Mouse (Mus musculus): ENCODE data around the gene Fam187b. TPM values are rescaled to one million over a fixed set of nuclear protein-coding genes. Genes with fewer than 3 reads are reported as not detected.

Gene Fam187b
- total RNA-seq, 4 experiments from 2014 or later, result 0.18 to 0.30 TPM; not detected in 2

- DNase-seq (ENCODE audit: low spot score in 2 of 2), result no peak
These were observed 15.3 kb upstream of the Fam187b start for GRCm38 (mm10) chr7:30958109-30958865.

DNA sequence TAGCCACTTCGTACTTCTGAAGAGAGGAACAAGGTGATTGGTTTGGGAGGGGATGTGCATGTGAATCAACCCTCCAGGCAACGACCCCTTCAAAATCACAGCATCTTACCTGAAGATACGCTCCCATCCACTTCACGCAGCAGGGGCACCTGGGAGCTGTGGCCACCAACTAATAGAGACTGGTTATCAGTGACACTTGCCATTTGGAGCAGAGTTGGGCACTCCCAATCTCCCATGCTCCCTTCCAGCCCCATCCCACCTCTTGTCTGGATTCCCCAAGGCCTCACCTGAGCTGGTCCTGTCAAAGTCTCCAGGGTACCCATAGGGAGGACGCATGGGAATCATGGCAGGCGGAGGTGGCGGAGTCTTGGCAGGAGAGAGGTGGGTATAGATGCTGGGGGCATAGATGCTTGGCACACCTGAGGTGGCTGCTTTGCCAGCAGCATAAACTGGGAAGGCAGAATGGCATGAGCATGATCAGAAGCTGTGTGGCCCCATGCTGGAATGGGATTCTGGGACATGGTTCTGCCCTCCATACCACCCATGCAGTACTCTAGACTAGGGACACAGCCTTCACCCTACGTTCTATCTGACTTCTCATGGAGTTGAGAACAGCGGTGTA, 14.6 kb upstream of the Fam187b start:
- no peak for DNase-seq (ENCODE audit: low spot score in 2 of 2)

- no peak for DNase-seq (ENCODE audit: low spot score in 2 of 2)
These were observed 13.7 kb upstream of the Fam187b start for GRCm38 (mm10) chr7:30959786-30960349.

DNA sequence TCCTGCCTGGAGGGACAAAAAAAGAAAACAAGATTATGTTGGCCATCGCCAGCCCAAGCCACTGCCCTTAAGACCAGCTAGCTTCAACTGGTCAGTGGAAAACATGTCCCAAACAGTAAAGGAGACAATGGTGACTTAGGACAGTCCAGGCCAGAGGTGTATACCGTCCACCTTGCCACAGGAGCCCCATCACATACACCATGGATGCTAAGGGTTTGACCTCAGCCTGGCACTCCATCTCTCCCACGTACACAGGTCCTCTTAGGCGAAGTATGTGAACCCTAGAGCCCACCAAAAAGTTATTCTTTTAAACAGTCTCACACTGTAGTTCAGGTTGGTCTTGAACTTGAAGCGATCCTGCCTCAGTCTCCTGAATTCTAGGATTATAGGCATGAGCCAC, 10.7 kb upstream of the Fam187b start:
- DNase-seq (ENCODE audit: low spot score in 2 of 2), result no peak

DNA sequence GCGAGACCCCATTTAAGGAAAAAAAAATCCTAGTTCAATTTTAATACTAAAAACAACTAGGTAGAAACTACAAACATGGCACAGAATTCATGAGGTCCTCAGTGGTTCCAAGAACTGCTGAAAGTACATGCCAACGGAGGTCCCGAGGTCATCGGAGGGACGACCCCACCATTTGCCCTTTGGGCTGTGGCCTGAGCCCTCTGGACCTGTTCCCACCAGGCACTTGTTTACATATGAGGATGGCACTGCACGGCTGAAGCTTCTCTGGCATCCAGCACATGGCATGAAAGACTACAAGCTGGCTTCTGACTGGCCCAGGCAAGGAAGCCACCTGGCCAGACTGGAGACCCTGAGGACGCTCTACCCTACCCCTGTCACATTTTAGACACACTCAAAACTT, 9.2 kb upstream of the Fam187b start:
- DNase-seq (ENCODE audit: low spot score in 2 of 2), result no peak

- DNase-seq (ENCODE audit: low spot score in 2 of 2), result no peak
These were observed 7.9 kb upstream of the Fam187b start for GRCm38 (mm10) chr7:30965677-30966076.

GRCm38 (mm10) chr7:30966657-30967056, 6.9 kb upstream of the Fam187b start:
- DNase-seq (ENCODE audit: low spot score in 2 of 2), result no peak

- no peak for DNase-seq (ENCODE audit: low spot score in 2 of 2)
These were observed 5.0 kb upstream of the Fam187b start for GRCm38 (mm10) chr7:30968611-30969010.

DNA sequence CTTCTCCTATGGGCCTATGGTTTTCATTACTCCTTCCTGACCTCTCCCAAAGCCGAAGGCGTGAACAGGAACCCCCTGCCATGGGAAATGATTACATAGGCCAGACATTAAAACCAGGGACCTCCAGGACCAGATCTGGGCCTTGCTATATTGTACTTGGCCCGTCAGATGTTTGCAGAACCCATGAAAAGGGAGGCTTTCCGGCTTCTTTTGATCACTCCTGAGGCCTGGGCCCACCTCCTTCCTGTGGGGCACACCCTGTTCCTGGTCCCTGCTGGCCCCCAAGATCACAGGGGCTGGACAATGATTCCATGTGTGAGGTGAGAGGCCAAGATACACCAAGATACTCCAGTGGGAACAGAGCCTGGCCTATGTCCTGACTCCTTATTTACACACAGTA, 4.4 kb upstream of the Fam187b start:
- no peak for DNase-seq (ENCODE audit: low spot score in 2 of 2)

- no peak for DNase-seq (ENCODE audit: low spot score in 2 of 2)
These were observed 1.7 kb upstream of the Fam187b start for GRCm38 (mm10) chr7:30971901-30972300.

- no peak for DNase-seq (ENCODE audit: low spot score in 2 of 2)
These were observed 952 bp upstream of the Fam187b start for GRCm38 (mm10) chr7:30972426-30973250.

- DNase-seq (ENCODE audit: low spot score in 2 of 2), result no peak
These were observed 414 bp upstream of the Fam187b start, which contains the start of gene Lsr for GRCm38 (mm10) chr7:30973251-30973500. Gene Lsr (minus strand): TSS chr7:30973464.

GRCm38 (mm10) chr7:30981703-30982102, 8.1 kb downstream of the Fam187b start:
- no peak for DNase-seq (ENCODE audit: low spot score in 2 of 2)

- no peak for DNase-seq (ENCODE audit: low spot score in 2 of 2)
These were observed 11.8 kb downstream of the Fam187b start for GRCm38 (mm10) chr7:30985357-30985756.

GRCm38 (mm10) chr7:30988519-30989162, 15.1 kb downstream of the Fam187b start:
- no peak for DNase-seq (ENCODE audit: low spot score in 2 of 2)

- no peak for DNase-seq (ENCODE audit: low spot score in 2 of 2)
These were observed 18.6 kb downstream of the Fam187b start for GRCm38 (mm10) chr7:30992148-30992547.

DNA sequence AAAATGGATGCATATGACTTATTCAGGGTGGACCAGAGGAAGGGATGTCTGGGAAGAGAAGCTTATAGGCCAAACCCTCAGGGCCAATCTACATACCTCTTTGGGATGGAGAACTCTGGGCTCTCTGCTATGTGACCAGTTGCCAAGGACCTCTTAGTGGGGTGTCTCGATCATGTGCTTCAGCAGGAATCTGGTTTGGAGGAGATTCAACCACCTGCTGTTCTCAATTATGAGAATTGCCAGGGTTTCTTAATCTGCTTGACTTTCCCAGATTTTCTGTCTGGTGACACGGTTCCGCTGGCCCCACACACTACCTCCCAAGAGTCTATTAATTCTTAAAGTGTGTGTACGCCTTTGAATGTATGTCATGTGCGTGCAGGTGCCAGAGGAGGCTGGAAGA, 20.4 kb downstream of the Fam187b start:
- DNase-seq (ENCODE audit: low spot score in 2 of 2), result no peak

- DNase-seq (ENCODE audit: low spot score in 2 of 2), result no peak
These were observed 22.9 kb downstream of the Fam187b start for GRCm38 (mm10) chr7:30996491-30996890.

GRCm38 (mm10) chr7:31000505-31001020, 27.0 kb downstream of the Fam187b start:
- DNase-seq (ENCODE audit: low spot score in 2 of 2), result peak in 1 of 2 experiments; percentile 17

DNA sequence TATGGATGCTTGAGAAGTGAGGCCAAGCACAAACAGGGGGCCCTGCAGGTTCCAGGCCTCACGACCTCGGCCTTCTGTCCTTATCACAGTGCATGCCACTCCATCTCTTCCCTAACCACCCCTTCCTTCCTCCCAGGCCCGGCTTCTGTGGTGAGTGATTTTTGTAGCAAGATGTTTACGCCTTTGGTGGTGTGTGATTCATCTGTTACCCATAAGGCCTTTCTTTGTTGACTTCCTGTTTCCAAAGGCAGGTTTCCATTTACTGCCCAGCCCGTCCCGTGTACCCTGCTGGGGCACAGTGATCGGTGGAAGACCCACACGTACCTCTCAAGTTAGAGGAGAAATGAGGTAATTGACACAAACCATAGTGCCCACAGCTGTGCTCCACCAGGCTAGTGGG, 29.1 kb downstream of the Fam187b start:
- DNase-seq (ENCODE audit: low spot score in 2 of 2), result no peak

DNA sequence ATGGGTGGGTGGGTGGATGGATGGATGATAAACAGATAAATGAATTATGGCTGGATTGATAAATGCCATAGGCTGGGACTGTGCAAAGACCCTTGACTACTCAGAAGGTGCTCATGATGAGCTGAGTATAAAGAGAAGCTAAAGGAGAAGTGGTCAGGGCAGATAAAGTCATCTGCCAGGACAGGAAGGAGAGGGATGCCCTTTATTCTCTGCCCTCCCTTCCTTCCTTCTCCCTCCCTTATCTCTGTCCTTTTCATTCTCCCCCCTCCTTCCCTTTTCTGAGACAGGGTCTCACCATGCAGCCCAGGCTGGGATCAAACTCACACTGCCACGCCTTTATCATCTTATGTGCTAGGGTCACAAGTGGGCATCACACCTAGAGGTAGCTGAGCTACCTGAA, 34.2 kb downstream of the Fam187b start:
- DNase-seq (ENCODE audit: low spot score in 2 of 2), result no peak
